Mouse (Mus musculus): Measurements from ENCODE around the gene Lrrc8c. TPM values are rescaled to one million over a fixed set of nuclear protein-coding genes. Genes with fewer than 3 reads are reported as not detected.

Gene Lrrc8c
- polyA plus RNA-seq (2016; fragmentation: Nextera tagmentation; extraction: Ambion mirVana), result 11.7 and 14.9 TPM in 2 replicates

- WGBS, result under 1% methylated on average over 74 of the region's 93 CpGs
- ATAC-seq (ENCODE audit: insufficient number of reproducible peaks, insufficient read depth, low FRiP score, low TSS enrichment, low read depth), result peak; percentile 86
- peak within 1 kb of the TSS; percentile 84 for H3K4me2 ChIP-seq
- peak within 1 kb of the TSS; percentile 84 for H3K27ac ChIP-seq
- H3K27me3 ChIP-seq, result peaks cover 4% of the 10 kb centered on the region; the same call in 1 of the 2 replicates
- peaks cover 17% of the 10 kb centered on the region for H3K4me1 ChIP-seq (replicated peaks)
- no peaks in the 10 kb centered on the region for H3K36me3 ChIP-seq
- no peaks in the 10 kb centered on the region for H3K9me3 ChIP-seq
- H3K9ac ChIP-seq (replicated peaks), result peak within 1 kb of the TSS; percentile 77
- H3K4me3 ChIP-seq (replicated peaks), result peak within 1 kb of the TSS; percentile 75
Measured at GRCm38 (mm10) chr5:105519096-105519975, at the start of gene Lrrc8c. Gene Lrrc8c, plus strand, starts transcription at chr5:105519388.

GRCm38 (mm10) chr5:105472983-105473705 lies 46.0 kb upstream of the Lrrc8c start:
- Histone ChIP-seq H3K36me3 (no peaks in the 10 kb centered on the region), H3K9me3 (no peaks in the 10 kb centered on the region), H3K4me1 (replicated peaks) (peaks cover 8% of the 10 kb centered on the region; the same call in 1 of the 2 replicates), H3K27ac (peak overlapping the region; percentile 54; the same call in 1 of the 2 replicates), H3K9ac (replicated peaks) (no peak overlapping the region), H3K4me3 (replicated peaks) (no peak overlapping the region), H3K27me3 (no peaks in the 10 kb centered on the region), H3K4me2 (no peak overlapping the region)
- no peak for ATAC-seq (ENCODE audit: insufficient number of reproducible peaks, insufficient read depth, low FRiP score, low TSS enrichment, low read depth)
- 55% methylated on average over 5 of the region's 5 CpGs for WGBS

GRCm38 (mm10) chr5:105477527-105477926 lies 41.7 kb upstream of the Lrrc8c start:
- Histone ChIP-seq H3K4me3 (replicated peaks) (no peak overlapping the region), H3K4me1 (replicated peaks) (peaks cover 8% of the 10 kb centered on the region; the same call in 1 of the 2 replicates), H3K9me3 (0 out of 2 replicates have a peak, but pooled peaks cover 3% of the 10 kb centered on the region), H3K27me3 (no peaks in the 10 kb centered on the region), H3K9ac (replicated peaks) (no peak overlapping the region), H3K36me3 (peaks cover 12% of the 10 kb centered on the region), H3K27ac (no peak overlapping the region), H3K4me2 (no peak overlapping the region)
- WGBS, result 87% methylated on average over 9 of the region's 9 CpGs
- no peak for ATAC-seq (ENCODE audit: insufficient number of reproducible peaks, insufficient read depth, low FRiP score, low TSS enrichment, low read depth)

GRCm38 (mm10) chr5:105479673-105480072 lies 39.5 kb upstream of the Lrrc8c start:
- Histone ChIP-seq H3K4me2 (no peak overlapping the region), H3K27ac (no peak overlapping the region), H3K27me3 (0 out of 2 replicates have a peak, but pooled peaks cover 3% of the 10 kb centered on the region), H3K4me1 (replicated peaks) (no peaks in the 10 kb centered on the region), H3K9ac (replicated peaks) (no peak overlapping the region), H3K9me3 (0 out of 2 replicates have a peak, but pooled peaks cover 3% of the 10 kb centered on the region), H3K36me3 (peaks cover 12% of the 10 kb centered on the region), H3K4me3 (replicated peaks) (no peak overlapping the region)
- no peak for ATAC-seq (ENCODE audit: insufficient number of reproducible peaks, insufficient read depth, low FRiP score, low TSS enrichment, low read depth)
- WGBS, result 87% methylated on average over 13 of the region's 13 CpGs

- Histone ChIP-seq H3K36me3 (peaks cover 12% of the 10 kb centered on the region), H3K4me1 (replicated peaks) (no peaks in the 10 kb centered on the region), H3K9me3 (0 out of 2 replicates have a peak, but pooled peaks cover 3% of the 10 kb centered on the region), H3K27ac (no peak overlapping the region), H3K4me2 (no peak overlapping the region), H3K27me3 (0 out of 2 replicates have a peak, but pooled peaks cover 3% of the 10 kb centered on the region), H3K9ac (replicated peaks) (no peak overlapping the region), H3K4me3 (replicated peaks) (no peak overlapping the region)
- 94% methylated on average over 17 of the region's 17 CpGs for WGBS
- no peak for ATAC-seq (ENCODE audit: insufficient number of reproducible peaks, insufficient read depth, low FRiP score, low TSS enrichment, low read depth)
Measured at GRCm38 (mm10) chr5:105480561-105480960, 38.6 kb upstream of the Lrrc8c start.

GRCm38 (mm10) chr5:105483632-105484031 lies 35.6 kb upstream of the Lrrc8c start:
- Histone ChIP-seq H3K27me3 (0 out of 2 replicates have a peak, but pooled peaks cover 3% of the 10 kb centered on the region), H3K9ac (replicated peaks) (no peak overlapping the region), H3K36me3 (peaks cover 12% of the 10 kb centered on the region), H3K4me3 (replicated peaks) (no peak overlapping the region), H3K27ac (no peak overlapping the region), H3K9me3 (0 out of 2 replicates have a peak, but pooled peaks cover 3% of the 10 kb centered on the region), H3K4me1 (replicated peaks) (no peaks in the 10 kb centered on the region), H3K4me2 (no peak overlapping the region)
- ATAC-seq (ENCODE audit: insufficient number of reproducible peaks, insufficient read depth, low FRiP score, low TSS enrichment, low read depth), result no peak
- WGBS, result 75% methylated on average over 2 of the region's 2 CpGs

- no peak for ATAC-seq (ENCODE audit: insufficient number of reproducible peaks, insufficient read depth, low FRiP score, low TSS enrichment, low read depth)
- no peaks in the 10 kb centered on the region for H3K4me1 ChIP-seq (replicated peaks)
- no peak overlapping the region for H3K4me3 ChIP-seq (replicated peaks)
- no peak overlapping the region for H3K9ac ChIP-seq (replicated peaks)
- no peak overlapping the region for H3K4me2 ChIP-seq
- H3K9me3 ChIP-seq, result 0 out of 2 replicates have a peak, but pooled peaks cover 3% of the 10 kb centered on the region
- H3K27ac ChIP-seq, result no peak overlapping the region
- WGBS, result 87% methylated on average over 6 of the region's 6 CpGs
- H3K36me3 ChIP-seq, result peaks cover 12% of the 10 kb centered on the region
- 0 out of 2 replicates have a peak, but pooled peaks cover 3% of the 10 kb centered on the region for H3K27me3 ChIP-seq
Measured at GRCm38 (mm10) chr5:105484247-105484646, 34.9 kb upstream of the Lrrc8c start.

GRCm38 (mm10) chr5:105484891-105485290 lies 34.3 kb upstream of the Lrrc8c start:
- Histone ChIP-seq H3K4me1 (replicated peaks) (no peaks in the 10 kb centered on the region), H3K9ac (replicated peaks) (no peak overlapping the region), H3K4me2 (no peak overlapping the region), H3K4me3 (replicated peaks) (no peak overlapping the region), H3K9me3 (0 out of 2 replicates have a peak, but pooled peaks cover 3% of the 10 kb centered on the region), H3K27me3 (0 out of 2 replicates have a peak, but pooled peaks cover 3% of the 10 kb centered on the region), H3K36me3 (peaks cover 8% of the 10 kb centered on the region), H3K27ac (no peak overlapping the region)
- no peak for ATAC-seq (ENCODE audit: insufficient number of reproducible peaks, insufficient read depth, low FRiP score, low TSS enrichment, low read depth)
- WGBS, result 96% methylated on average over 14 of the region's 14 CpGs

- no peak overlapping the region for H3K4me3 ChIP-seq (replicated peaks)
- H3K36me3 ChIP-seq, result no peaks in the 10 kb centered on the region
- H3K9me3 ChIP-seq, result no peaks in the 10 kb centered on the region
- peaks cover 29% of the 10 kb centered on the region for H3K4me1 ChIP-seq (replicated peaks)
- H3K27ac ChIP-seq, result no peak overlapping the region
- ATAC-seq (ENCODE audit: insufficient number of reproducible peaks, insufficient read depth, low FRiP score, low TSS enrichment, low read depth), result no peak
- no peaks in the 10 kb centered on the region for H3K27me3 ChIP-seq
- H3K4me2 ChIP-seq, result no peak overlapping the region
- 86% methylated on average over 5 of the region's 5 CpGs for WGBS
- no peak overlapping the region for H3K9ac ChIP-seq (replicated peaks)
Measured at GRCm38 (mm10) chr5:105490211-105490610, 29.0 kb upstream of the Lrrc8c start.

GRCm38 (mm10) chr5:105491389-105491788 lies 27.8 kb upstream of the Lrrc8c start:
- H3K9ac ChIP-seq (replicated peaks), result no peak overlapping the region
- 0 out of 2 replicates have a peak, but pooled peaks cover 6% of the 10 kb centered on the region for H3K27me3 ChIP-seq
- no peaks in the 10 kb centered on the region for H3K36me3 ChIP-seq
- peaks cover 37% of the 10 kb centered on the region for H3K4me1 ChIP-seq (replicated peaks)
- no peak overlapping the region for H3K4me2 ChIP-seq
- H3K27ac ChIP-seq, result no peak overlapping the region
- 65% methylated on average over 4 of the region's 4 CpGs for WGBS
- ATAC-seq (ENCODE audit: insufficient number of reproducible peaks, insufficient read depth, low FRiP score, low TSS enrichment, low read depth), result peak; percentile 52; the same call in 1 of the 2 replicates
- H3K4me3 ChIP-seq (replicated peaks), result no peak overlapping the region
- H3K9me3 ChIP-seq, result no peaks in the 10 kb centered on the region

Data from limb, embryonic 12.5 days (tissue).